Mouse (Mus musculus) lung, postnatal 14 days (tissue): ENCODE measurements around the gene Brix1.

Experiments
- DNase-seq: peaks from one replicate; pipeline ENCODE4 v3.0.0; 2021

Gene Brix1

DNA sequence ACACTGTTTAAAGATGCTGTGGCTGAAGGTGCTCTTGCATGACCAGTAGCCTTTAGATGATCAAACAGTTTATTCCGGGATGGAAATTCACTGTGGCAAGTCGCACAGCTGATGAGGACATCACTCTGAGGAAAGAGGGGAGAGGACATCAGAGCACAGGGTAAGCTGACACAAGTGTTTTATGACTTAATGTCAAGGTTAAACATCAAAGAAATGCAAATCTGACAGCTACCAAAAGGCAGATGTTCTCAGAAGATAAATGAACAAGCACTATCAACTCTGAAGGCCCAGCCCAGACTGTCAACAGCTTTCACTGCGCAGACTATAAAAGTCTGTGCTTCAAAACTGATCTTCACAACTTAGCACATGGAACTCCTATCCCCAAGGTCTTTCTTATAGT is 38.6 kb downstream of the Brix1 start:
- no peak for DNase-seq

DNA sequence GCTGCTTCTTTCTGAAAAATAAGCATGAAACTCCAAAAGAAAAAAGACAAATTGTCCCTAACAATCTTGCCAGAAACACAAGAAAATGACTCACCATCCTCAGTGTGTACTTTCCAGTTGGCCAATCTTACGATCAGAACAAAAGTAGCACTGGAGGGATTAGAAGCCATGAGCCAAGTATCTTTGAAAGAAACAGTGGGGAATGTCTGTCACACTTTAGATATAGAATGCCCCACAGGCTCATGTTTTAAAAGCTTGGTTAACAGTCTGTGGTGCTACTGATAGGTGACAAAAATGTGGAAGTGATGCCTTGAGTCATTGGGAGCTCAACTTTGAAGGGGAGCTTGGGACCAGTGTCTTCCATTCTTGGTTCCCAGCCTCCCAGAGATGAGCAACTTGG is 43.5 kb downstream of the Brix1 start:
- no peak for DNase-seq

DNA sequence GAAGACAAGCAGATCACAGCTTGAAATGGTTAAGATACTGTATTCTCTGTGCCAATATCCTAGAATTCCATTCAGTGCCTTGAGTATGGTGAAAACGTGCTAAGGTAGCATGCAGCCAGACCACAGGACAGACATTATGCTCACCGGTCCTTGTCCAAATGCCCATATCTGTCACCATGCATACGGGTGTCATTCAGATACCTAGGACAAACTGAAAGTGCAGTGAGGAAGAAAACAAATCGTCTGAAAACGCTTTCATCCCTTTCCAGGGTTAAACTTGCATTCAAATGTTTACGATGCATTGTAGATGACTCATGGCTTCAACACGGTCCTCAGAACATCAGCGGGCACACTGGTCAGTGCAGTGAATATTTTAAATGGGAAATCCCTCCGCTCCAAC is 44.3 kb downstream of the Brix1 start:
- DNase-seq, result no peak

DNA sequence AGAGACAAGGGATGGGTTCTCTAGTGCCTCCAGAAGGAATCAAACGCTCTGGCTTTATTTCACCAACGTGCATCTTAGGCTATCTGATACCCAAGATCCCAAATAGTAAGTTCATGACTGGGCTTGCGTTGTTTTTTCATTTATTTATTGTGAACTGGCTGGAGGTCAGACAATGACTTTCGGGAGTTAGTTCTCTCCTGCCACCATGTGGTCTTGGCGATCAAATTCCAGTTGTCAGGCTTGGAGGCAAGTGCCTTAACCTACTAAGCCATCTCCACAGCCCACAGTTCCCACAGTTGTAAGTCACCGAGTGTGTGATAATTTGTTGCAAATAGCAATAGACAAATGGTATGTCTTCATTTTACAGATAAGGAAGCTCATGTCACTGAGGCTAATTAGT is 45.8 kb downstream of the Brix1 start:
- DNase-seq, result no peak

DNA sequence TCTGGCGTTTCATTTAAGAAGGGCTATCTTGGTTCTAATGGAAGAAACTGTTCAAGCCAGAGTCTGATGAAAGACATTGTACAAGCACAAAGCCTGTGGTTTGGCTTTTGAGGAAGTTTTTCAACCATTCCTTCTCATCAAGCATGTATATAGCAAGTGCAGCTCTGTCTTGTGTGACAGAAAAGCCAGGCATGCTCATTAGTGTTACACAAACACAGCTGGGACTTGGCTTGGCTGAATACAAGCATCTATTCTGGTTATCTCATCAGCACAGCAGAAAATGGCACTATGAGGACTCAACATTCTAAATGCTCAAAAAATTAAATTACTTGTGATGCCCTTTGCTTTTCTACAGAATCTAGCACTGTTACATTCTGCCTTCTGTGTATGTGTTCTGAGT is 48.9 kb downstream of the Brix1 start:
- DNase-seq, result no peak

DNA sequence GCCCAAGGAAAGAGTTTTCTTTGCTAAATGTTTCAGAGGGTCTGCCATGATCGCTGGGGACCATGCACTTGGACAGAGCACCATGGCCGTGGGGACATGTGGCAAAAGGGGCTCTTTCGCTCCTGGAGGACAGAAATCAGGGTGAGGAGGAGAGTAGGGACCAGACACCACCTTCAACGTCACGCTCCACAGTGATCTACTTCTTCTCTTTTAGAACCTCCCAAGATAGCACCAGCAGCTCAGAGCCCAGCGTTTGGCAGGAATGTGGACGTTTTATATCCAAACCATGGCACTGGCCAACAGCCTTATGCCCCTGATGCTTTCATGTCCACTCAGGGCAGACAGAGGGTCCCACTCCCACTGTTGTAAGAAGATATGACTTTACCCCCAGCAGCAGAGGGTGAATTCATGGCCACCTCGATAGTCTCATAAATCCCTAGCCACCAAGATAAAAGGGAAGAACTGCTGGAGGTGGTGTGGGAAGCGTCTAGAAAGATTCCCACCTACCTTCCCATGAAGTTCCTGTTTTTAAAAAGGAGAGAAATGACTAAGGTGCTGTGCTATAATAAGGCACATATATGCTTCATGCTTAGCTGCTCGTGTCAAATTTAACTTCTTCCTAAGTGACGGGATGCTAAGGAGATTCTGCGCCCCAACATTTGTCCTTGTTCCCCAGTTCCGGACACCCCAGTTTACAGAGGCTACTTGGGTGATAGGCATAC is 59.0 kb downstream of the Brix1 start:
- DNase-seq, result no peak

DNA sequence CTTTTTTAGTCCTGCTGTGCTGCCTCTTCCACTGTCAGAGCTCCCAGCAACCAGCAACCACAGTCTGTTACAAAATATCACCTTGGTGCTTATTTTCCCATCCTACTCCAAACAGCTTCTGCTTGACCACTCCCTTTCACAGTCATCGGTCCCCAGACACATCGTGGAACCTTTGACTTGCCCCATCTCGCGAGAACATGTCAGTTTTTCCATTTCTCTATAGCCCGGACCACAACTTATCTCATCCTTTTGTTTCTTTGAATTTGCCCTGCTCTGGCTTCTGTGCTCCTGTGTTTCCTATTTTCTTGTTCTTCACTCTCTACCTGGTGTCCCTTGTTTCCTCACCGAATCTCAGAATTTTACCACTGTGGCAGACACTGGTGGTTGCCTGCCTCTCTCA is 59.6 kb downstream of the Brix1 start:
- DNase-seq, result no peak
